Mouse (Mus musculus) ES-E14 (cell line): ENCODE measurements around the gene F11. TPM values are rescaled to one million over a fixed set of nuclear protein-coding genes. Genes with fewer than 3 reads are reported as not detected.

ENCODE experiments used
- DNase-seq: peaks from one replicate; pipeline ENCODE4 v3.0.0-alpha.2; 2013; ENCODE audit warnings: low read depth, low spot score
- H3K27ac ChIP-seq: 2 replicates; pipeline ENCODE4 v1.5.1; 2012; ENCODE audit warnings: low read depth, mild to moderate bottlenecking, low read length, moderate library complexity, mixed read lengths; ENCODE audit not compliant: poor library complexity, insufficient read depth, severe bottlenecking
- H3K36me3 ChIP-seq: 2 replicates; pipeline ENCODE4 v1.6.1; 2012; ENCODE audit warnings: mild to moderate bottlenecking, low read length, moderate library complexity, mixed read lengths; ENCODE audit not compliant: control insufficient read depth, poor library complexity, insufficient read depth, severe bottlenecking
- H3K4me1 ChIP-seq, 2 experiments: fragments of 150-350 bp in 1 of 2; sonication (generic) in 1 of 2; 2 replicates each; pipeline ENCODE4 v1.6.1; 2012; ENCODE audit warnings: low read length in 2 of 2, mild to moderate bottlenecking in 1 of 2, mixed read lengths in 1 of 2; ENCODE audit not compliant: control insufficient read depth in 2 of 2, insufficient read depth in 2 of 2, poor library complexity in 1 of 2
- H3K4me3 ChIP-seq, 2 experiments: fragments of 150-350 bp in 1 of 2; sonication (generic) in 1 of 2; 2 replicates each; pipeline ENCODE4 v1.5.1; 2012; ENCODE audit warnings: low read length in 2 of 2, low read depth in 1 of 2, mild to moderate bottlenecking in 1 of 2, mixed read lengths in 1 of 2; ENCODE audit not compliant: insufficient read depth in 1 of 2, poor library complexity in 1 of 2, severe bottlenecking in 1 of 2
- H3K9ac ChIP-seq: 2 replicates; pipeline ENCODE4 v1.6.1; 2012; ENCODE audit warnings: low read depth, mild to moderate bottlenecking, low read length, mixed read lengths; ENCODE audit not compliant: poor library complexity, insufficient read depth, severe bottlenecking
- H3K9me3 ChIP-seq: fragments of 150-350 bp; sonication (generic); 2 replicates; pipeline ENCODE4 v1.6.1; 2012; ENCODE audit warnings: low read depth, mild to moderate bottlenecking, low read length; ENCODE audit not compliant: control insufficient read depth, insufficient read depth
- CHD2 ChIP-seq: IDR thresholded peaks from 2 replicates; pipeline ENCODE4 v1.6.1; 2014; ENCODE audit warnings: mild to moderate bottlenecking, low read depth, low read length, inconsistent platforms
- HCFC1 ChIP-seq: IDR thresholded peaks from 2 replicates; pipeline ENCODE4 v1.6.1; 2012; ENCODE audit warnings: low read length, inconsistent platforms, borderline replicate concordance; ENCODE audit not compliant: insufficient read depth
- MAFK ChIP-seq: IDR thresholded peaks from 2 replicates; pipeline ENCODE4 v1.6.1; 2014; ENCODE audit warnings: mild to moderate bottlenecking, low read depth, low read length, inconsistent platforms; ENCODE audit not compliant: insufficient read depth
- ZC3H11A ChIP-seq: IDR thresholded peaks from 2 replicates; pipeline ENCODE4 v1.6.1; 2012; ENCODE audit warnings: low read depth, mild to moderate bottlenecking, inconsistent platforms, low read length, borderline replicate concordance
- ZNF384 ChIP-seq: IDR thresholded peaks from 2 replicates; pipeline ENCODE4 v1.6.1; 2012; ENCODE audit warnings: low read depth, low read length, inconsistent platforms
- in situ Hi-C, 2 experiments: fragments of 600-800 bp; cut with MboI; formaldehyde crosslinking; loops; one replicate each; pipeline ENCODE4 v1.15.1; 2025; ENCODE audit warnings: low sequenced_read_pairs in 2 of 2, inconsistent platforms in 1 of 2; ENCODE audit not compliant: unreplicated experiment in 2 of 2
- total RNA-seq: library from RNA; depleted of rRNA; stranded (reverse); fragments of 300-350 nt; gene quantifications from 2 replicates; pipeline ENCODE4 v1.2.3, GENCODE M21; 2012; rRNA removed

F11 gene
- not detected in 2 replicates for total RNA-seq

DNA sequence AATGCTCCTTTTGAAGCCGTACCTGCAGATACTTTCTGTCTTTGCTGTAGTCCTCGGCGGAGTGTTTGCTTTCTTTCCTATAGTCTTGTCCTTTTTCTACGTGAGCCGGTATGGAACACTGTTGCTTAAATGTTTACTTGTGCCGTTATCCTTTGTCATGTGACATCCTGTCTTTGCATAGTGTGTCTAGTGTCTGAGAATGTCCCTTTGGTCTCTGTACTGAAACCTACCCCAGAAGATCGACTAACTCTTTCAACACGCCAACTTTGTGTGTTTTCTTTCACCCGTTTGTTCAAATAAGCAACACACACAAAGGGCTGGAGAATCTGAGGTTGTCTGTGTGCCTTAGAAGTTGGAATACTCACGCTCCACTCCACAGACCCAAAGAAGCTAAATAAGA, at the start of gene F11:
Gene F11 (minus strand): TSS at position 112 of the 400 bp plus-strand sequence.
- in situ Hi-C loops = no loop called here
- no peak for DNase-seq

DNA sequence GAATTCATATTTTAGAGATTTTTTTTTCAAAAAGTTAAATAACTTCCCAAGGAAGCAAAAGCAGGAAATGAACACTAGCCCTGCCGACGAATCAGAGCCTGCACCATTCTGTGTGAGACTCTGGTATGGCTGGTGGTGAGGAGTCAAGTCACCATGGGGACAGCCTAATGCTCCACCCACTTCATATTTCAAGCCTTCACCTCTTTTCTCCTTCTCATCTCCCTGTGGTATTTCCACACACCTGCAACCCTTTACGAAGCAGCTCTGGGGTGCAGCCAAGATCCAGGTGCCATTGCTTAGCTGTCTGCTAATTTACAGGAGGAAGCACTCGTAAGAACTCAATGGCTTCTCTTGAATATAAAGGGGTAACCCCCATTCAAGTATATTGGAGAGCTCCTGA, 49.1 kb upstream of the F11 start:
- Histone ChIP-seq H3K9ac (no peak overlapping the region), H3K27ac (no peak overlapping the region), H3K4me3 (no peak overlapping the region), H3K4me1 (0 out of 4 replicates have a peak, but pooled peaks cover 0 to 1% of the 10 kb centered on the region in 2 experiments), H3K36me3 (no peaks in the 10 kb centered on the region), H3K9me3 (no peaks in the 10 kb centered on the region)
- DNase-seq = no peak
- TF ChIP-seq ZNF384 (no peak), MAFK (no peak)
- in situ Hi-C loops = no loop called here

More for the DNA sequence above, at the start of gene F11:
- TF ChIP-seq HCFC1 (no peak), ZNF384 (no peak), ZC3H11A (no peak), MAFK (no peak), CHD2 (no peak)
- Histone ChIP-seq H3K4me1 (peaks cover 0 to 1% of the 10 kb centered on the region in 2 experiments; a peak in 1 of 4 replicates), H3K27ac (no peak within 1 kb of the TSS), H3K9me3 (no peaks in the 10 kb centered on the region), H3K4me3 (no peak within 1 kb of the TSS), H3K9ac (no peak within 1 kb of the TSS), H3K36me3 (no peaks in the 10 kb centered on the region)

DNA sequence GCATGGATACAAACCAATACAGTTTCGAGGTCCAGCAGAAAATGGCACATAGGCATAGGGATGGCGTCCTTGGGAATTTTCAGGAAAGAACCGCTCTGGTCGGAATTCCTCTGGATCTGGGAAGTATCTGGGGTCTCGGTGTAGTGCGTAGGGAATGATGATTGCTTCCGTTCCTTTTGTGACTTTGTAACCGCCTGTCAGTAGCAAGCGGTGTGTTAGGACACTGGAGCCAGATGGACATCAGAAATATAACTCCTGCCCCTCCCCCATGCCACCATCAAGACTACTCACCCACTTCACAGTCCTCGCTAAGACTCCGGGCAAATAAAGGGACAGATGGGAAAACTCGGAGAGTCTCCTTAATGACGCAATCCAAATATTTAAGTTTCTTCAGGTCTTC, 46.5 kb upstream of the F11 start, which contains the start of gene Gm45753:
Gene Gm45753 (minus strand): TSS at position 101 of the 400 bp plus-strand sequence.
- no peak within 1 kb of the TSS for H3K4me3 ChIP-seq
- no peaks in the 10 kb centered on the region for H3K36me3 ChIP-seq
- in situ Hi-C loops = no loop called here
- no peaks in the 10 kb centered on the region for H3K9me3 ChIP-seq
- no peak for TF ChIP-seq MAFK
- no peak for TF ChIP-seq HCFC1
- TF ChIP-seq ZNF384 = no peak
- TF ChIP-seq CHD2 = no peak
- TF ChIP-seq ZC3H11A = no peak
- H3K4me1 ChIP-seq = 0 out of 4 replicates have a peak, but pooled peaks cover 0 to 1% of the 10 kb centered on the region in 2 experiments
- no peak within 1 kb of the TSS for H3K27ac ChIP-seq
- no peak within 1 kb of the TSS for H3K9ac ChIP-seq
- DNase-seq = no peak

DNA sequence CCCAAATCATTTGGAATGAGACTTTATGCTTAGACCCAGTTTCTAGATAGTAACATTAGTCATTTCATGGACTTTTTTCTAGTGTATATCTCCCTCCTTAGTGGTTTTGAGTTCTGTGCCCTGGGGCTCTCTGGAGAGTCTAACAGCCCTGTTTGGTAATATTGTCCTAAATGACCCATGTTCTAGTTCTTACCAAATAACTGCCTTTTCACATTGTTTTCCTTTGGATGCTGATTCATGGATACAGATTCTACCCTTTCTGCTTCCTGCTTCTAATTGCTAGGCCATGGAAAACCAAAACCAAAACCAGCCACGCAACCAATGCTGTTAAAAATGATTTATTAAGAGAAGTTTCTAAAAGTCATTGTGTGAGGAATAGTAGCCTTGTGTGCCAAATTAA, 43.6 kb upstream of the F11 start:
- DNase-seq = no peak
- in situ Hi-C loops = no loop called here
- TF ChIP-seq CHD2 (no peak), HCFC1 (no peak), MAFK (no peak), ZNF384 (no peak)
- H3K27ac ChIP-seq = no peak overlapping the region
- no peaks in the 10 kb centered on the region for H3K9me3 ChIP-seq
- H3K9ac ChIP-seq = no peak overlapping the region
- no peak overlapping the region for H3K4me3 ChIP-seq
- no peaks in the 10 kb centered on the region for H3K36me3 ChIP-seq
- H3K4me1 ChIP-seq = 0 out of 4 replicates have a peak, but pooled peaks cover 0 to 1% of the 10 kb centered on the region in 2 experiments

DNA sequence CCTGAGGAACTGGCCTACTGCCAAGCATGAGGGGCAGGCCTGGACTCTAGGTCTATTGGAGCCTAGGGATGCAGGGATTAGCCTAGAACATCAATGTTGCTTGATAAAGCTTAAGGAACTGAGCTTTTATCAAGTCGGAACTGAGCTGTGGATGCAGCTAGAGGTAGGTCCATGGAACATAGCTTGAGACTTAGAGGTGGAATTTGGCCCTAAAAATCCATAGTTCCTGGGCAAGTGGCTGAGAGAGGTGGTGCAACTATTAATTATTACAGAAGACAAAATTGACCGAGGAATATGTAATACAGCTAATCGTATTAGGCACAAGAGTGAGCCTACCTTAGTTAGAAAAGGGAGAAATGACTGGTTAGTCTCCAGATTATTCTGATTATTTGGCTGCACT, 42.5 kb upstream of the F11 start:
- Histone ChIP-seq H3K9ac (no peak overlapping the region), H3K4me3 (no peak overlapping the region), H3K36me3 (no peaks in the 10 kb centered on the region), H3K27ac (no peak overlapping the region), H3K9me3 (no peaks in the 10 kb centered on the region), H3K4me1 (0 out of 4 replicates have a peak, but pooled peaks cover 0 to 1% of the 10 kb centered on the region in 2 experiments)
- TF ChIP-seq HCFC1 = no peak
- TF ChIP-seq MAFK = no peak
- TF ChIP-seq CHD2 = no peak
- in situ Hi-C loops = no loop called here
- DNase-seq = no peak
